Mouse (Mus musculus) liver, embryonic 14.5 days (tissue): ENCODE measurements around the gene Gm47995.
"Not testable (repeated sequence)": the region's sequence is repeated elsewhere in the genome, so short reads cannot be mapped to it uniquely, and the experiment has no call there.

Experiments used
- CTCF ChIP-seq: IDR thresholded peaks from 2 replicates; pipeline ENCODE4 v1.5.1; 2016; ENCODE audit warnings: antibody characterized with exemption, low read depth, control low read depth
- EP300 ChIP-seq: IDR thresholded peaks from 2 replicates; pipeline ENCODE4 v1.6.1; 2016; ENCODE audit warnings: antibody characterized with exemption, low read depth

GRCm38 (mm10) chr1:151198120-151198519 is at the start of gene Gm47995:
- TF ChIP-seq CTCF, EP300: not testable (repeated sequence)
